Mouse (Mus musculus) heart, embryonic 15.5 days (tissue): ENCODE data around the gene Grip1. TPM values are rescaled to one million over a fixed set of nuclear protein-coding genes. Genes with fewer than 3 reads are reported as not detected.

Experiments used
- ATAC-seq: fragments of 200-750 bp; cut with Nextera tagmentation; replicated peaks from 2 replicates; pipeline ENCODE4 v1.8.0; 2017; ENCODE audit warnings: low read depth, moderate TSS enrichment; ENCODE audit not compliant: insufficient number of reproducible peaks, insufficient read depth, low FRiP score
- H3K27ac ChIP-seq: fragments of 300-500 bp; sonication (generic); 2 replicates; pipeline ENCODE4 v1.5.1; 2015; ENCODE audit warnings: mild to moderate bottlenecking, inconsistent platforms
- H3K27me3 ChIP-seq: fragments of 300-500 bp; sonication (generic); 2 replicates; pipeline ENCODE4 v1.6.1; 2015; ENCODE audit warnings: inconsistent platforms
- H3K36me3 ChIP-seq: fragments of 300-500 bp; sonication (generic); 2 replicates; pipeline ENCODE4 v1.6.1; 2015; ENCODE audit warnings: mild to moderate bottlenecking, inconsistent platforms
- H3K4me1 ChIP-seq: fragments of 300-500 bp; sonication (generic); replicated peaks from 2 replicates; pipeline ENCODE4 v1.6.1; 2015; ENCODE audit warnings: inconsistent platforms
- H3K4me2 ChIP-seq: fragments of 300-500 bp; sonication (generic); 2 replicates; pipeline ENCODE4 v1.6.1; 2015; ENCODE audit warnings: inconsistent platforms, mild to moderate bottlenecking, moderate library complexity
- H3K4me3 ChIP-seq: fragments of 300-500 bp; sonication (generic); 2 replicates; pipeline ENCODE4 v1.5.1; 2015; ENCODE audit warnings: mild to moderate bottlenecking, inconsistent platforms
- H3K9ac ChIP-seq: fragments of 300-500 bp; sonication (generic); 2 replicates; pipeline ENCODE4 v1.6.1; 2015; ENCODE audit warnings: mild to moderate bottlenecking, inconsistent platforms
- H3K9me3 ChIP-seq: fragments of 300-500 bp; sonication (generic); replicated peaks from 2 replicates; pipeline ENCODE4 v1.6.1; 2016; ENCODE audit warnings: inconsistent platforms
- WGBS: fragments of 180-500 bp; shearing (Covaris S2); methylation state at CpG from one replicate; pipeline ENCODE4 v1.1.7; 2015; ENCODE audit warnings: mixed read lengths; 5-methylcytosine and 5-hydroxymethylcytosine counted together
- polyA plus RNA-seq: library from polyadenylated mRNA; unstranded; fragments of >200 nt; fragmentation: Nextera tagmentation; extraction: Ambion mirVana; gene quantifications from 2 replicates; pipeline ENCODE4 v1.2.1, GENCODE M21; 2015

Gene Grip1
- polyA plus RNA-seq, 1 experiment from 2014 or later, result 1.5 TPM

DNA sequence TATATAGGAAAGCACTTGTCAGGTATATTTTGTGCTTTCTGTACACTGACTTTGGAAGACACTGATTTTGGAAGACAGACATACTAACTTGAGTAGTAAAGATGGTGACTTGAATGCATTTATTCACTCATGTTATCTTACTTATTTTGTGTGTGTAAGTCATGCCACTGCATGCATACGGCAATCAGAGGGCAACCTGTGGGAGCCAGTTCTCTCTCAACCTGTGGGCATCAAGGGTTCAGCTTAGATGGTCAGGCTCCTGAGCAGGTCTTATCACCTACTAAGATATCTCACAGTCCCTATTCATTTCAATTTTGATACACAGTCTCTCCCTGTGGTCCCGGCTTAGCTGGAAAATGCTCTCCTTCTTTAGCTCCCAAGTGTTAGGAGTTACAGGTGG lies 5.4 kb downstream of the Grip1 start:
- Histone ChIP-seq H3K36me3 (no peaks in the 10 kb centered on the region), H3K27me3 (no peaks in the 10 kb centered on the region), H3K4me3 (no peak overlapping the region), H3K4me2 (no peak overlapping the region), H3K27ac (no peak overlapping the region), H3K9me3 (no peaks in the 10 kb centered on the region), H3K4me1 (peaks cover 16% of the 10 kb centered on the region), H3K9ac (no peak overlapping the region)
- no peak for ATAC-seq
- WGBS, result 90% methylated on average over 2 of the region's 2 CpGs

DNA sequence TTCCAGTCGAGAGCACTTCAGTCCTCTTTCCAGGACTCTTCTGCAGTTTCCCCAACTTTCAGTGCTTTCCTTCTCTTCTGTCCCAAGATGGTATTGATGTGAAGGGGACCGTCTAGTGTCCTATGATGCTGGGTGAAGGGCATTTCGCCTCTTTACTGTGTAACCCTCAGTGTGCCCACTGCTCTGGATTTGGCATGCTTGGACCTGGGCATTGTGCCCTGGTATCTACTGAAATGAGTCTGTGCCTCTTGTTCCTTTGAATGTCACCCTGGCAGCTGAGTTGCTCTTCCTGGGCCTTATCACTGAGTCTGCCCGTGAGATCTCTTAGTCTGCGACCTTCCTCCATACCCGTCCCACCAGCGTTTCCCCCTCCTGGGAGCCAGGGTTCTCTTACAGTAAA lies 9.7 kb downstream of the Grip1 start:
- Histone ChIP-seq H3K4me3 (no peak overlapping the region), H3K27me3 (no peaks in the 10 kb centered on the region), H3K4me1 (peaks cover 4% of the 10 kb centered on the region; the same call in 1 of the 2 replicates), H3K36me3 (no peaks in the 10 kb centered on the region), H3K4me2 (no peak overlapping the region), H3K27ac (no peak overlapping the region), H3K9ac (no peak overlapping the region), H3K9me3 (no peaks in the 10 kb centered on the region)
- WGBS, result 43% methylated on average over 7 of the region's 7 CpGs
- ATAC-seq, result no peak

DNA sequence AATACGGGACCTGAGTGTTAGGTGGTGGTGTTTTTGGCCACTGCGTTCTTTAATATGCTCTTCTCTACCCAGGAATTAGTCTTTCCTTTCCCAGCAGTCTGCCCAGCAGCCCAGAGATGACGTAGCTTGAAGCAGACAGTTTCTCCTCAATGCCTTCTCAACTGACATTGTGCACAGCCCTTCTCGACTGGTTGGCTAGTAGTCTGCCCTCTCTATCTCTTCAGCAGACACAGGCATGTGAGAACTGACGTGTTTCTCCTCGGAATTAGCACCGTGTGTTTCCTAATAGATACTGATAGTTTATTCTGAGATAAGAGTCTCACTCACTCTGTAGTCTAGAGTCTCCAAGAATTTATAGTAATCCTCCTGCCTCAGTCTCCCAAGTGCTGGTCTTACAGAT lies 10.2 kb downstream of the Grip1 start:
- Histone ChIP-seq H3K36me3 (no peaks in the 10 kb centered on the region), H3K27ac (no peak overlapping the region), H3K27me3 (no peaks in the 10 kb centered on the region), H3K4me1 (peaks cover 4% of the 10 kb centered on the region; the same call in 1 of the 2 replicates), H3K4me2 (no peak overlapping the region), H3K4me3 (no peak overlapping the region), H3K9ac (no peak overlapping the region), H3K9me3 (no peaks in the 10 kb centered on the region)
- ATAC-seq, result 0 out of 2 replicates have a peak, but pooled peaks have one; percentile 22
- WGBS, result 25% methylated on average over 7 of the region's 7 CpGs

DNA sequence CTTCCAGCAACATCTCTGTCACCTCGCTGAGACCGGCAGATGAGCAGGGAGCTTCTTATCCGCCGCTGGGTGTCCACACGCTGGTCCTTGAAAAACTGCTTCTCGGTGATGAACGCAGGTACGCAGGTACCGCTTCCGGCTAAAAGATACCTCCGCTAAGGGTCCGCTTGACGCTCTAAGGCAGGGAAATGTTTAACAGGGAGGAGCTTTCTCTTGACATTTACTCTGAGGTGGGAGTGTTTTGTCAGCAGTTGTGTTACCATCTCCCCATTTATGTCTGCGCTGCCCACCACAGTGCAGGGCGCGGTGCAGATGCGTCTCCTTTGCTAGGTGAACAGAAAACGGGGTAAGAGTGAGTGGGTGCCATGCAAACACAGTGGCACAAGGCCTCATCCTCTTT lies 14.3 kb downstream of the Grip1 start:
- H3K9ac ChIP-seq, result no peak overlapping the region
- H3K4me1 ChIP-seq, result peaks cover 4% of the 10 kb centered on the region; the same call in 1 of the 2 replicates
- H3K4me2 ChIP-seq, result no peak overlapping the region
- no peak for ATAC-seq
- no peaks in the 10 kb centered on the region for H3K36me3 ChIP-seq
- no peaks in the 10 kb centered on the region for H3K9me3 ChIP-seq
- H3K27me3 ChIP-seq, result no peaks in the 10 kb centered on the region
- WGBS, result 88% methylated on average over 18 of the region's 18 CpGs
- no peak overlapping the region for H3K4me3 ChIP-seq
- no peak overlapping the region for H3K27ac ChIP-seq

DNA sequence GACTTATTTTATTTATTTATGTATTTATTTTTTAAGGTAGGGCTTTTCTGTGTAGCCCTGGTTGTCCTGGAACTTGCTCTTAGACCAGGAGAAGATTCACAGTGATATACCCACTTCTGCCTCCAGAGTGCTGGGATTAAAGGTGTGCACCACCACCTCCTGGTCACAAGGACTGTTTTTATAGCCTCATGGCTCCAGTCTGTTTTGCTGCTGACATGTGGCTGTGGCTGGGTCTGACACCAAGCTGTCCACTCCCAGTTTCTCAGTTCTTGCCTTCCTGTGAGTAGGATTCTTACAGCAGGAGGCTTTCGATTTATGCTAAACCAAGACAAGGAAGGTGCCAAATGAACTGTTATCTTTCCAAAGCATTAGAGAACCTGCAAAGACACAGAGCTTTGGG lies 16.5 kb downstream of the Grip1 start:
- WGBS, result 83% methylated on average over 1 of the region's 1 CpGs
- no peaks in the 10 kb centered on the region for H3K9me3 ChIP-seq
- H3K4me1 ChIP-seq, result no peaks in the 10 kb centered on the region
- H3K4me3 ChIP-seq, result no peak overlapping the region
- no peak overlapping the region for H3K4me2 ChIP-seq
- no peak overlapping the region for H3K9ac ChIP-seq
- no peaks in the 10 kb centered on the region for H3K27me3 ChIP-seq
- H3K27ac ChIP-seq, result no peak overlapping the region
- ATAC-seq, result no peak
- H3K36me3 ChIP-seq, result no peaks in the 10 kb centered on the region

DNA sequence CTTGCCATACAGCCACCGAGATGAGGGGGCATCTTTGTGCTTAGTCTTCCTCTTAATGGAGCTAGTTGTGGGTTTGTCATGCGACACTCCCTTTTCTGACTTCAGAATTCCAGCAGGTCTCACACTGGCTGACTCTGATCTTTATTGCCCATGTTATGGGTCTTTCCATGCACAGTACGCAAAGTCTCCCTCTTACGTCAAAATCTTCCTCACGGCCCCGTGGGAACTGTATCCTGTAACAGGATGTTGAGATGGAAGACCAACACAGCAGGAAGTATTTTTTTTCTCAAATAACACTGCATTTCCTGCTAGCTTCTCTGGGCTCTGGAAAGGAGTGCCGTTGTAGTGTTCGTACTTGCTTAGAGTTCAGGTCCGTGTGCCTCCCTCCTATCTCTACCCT lies 21.5 kb downstream of the Grip1 start:
- Histone ChIP-seq H3K9me3 (no peaks in the 10 kb centered on the region), H3K36me3 (no peaks in the 10 kb centered on the region), H3K4me2 (no peak overlapping the region), H3K4me3 (no peak overlapping the region), H3K27ac (no peak overlapping the region), H3K27me3 (no peaks in the 10 kb centered on the region), H3K4me1 (no peaks in the 10 kb centered on the region), H3K9ac (no peak overlapping the region)
- WGBS, result 64% methylated on average over 9 of the region's 9 CpGs
- ATAC-seq, result no peak

DNA sequence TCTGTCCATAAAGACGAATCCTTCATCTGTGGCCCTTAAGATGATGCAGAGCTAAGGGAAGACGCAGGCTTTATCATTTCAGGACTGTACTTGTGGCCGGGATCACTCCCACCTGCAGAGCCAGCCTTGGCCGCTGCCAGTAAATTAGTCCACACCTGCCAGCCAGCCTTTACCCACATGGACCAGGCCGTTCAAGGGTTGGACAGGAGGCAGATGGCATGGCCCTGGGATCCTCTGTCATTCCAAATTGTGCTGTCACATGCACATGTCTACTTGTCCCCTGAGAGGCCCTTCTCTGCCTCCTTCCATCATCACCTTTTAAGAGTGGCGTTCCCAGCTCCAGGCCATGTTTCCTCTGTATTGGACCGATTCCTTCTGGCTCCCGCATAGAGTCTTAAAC lies 24.0 kb downstream of the Grip1 start:
- Histone ChIP-seq H3K4me2 (no peak overlapping the region), H3K9me3 (no peaks in the 10 kb centered on the region), H3K27ac (no peak overlapping the region), H3K4me3 (no peak overlapping the region), H3K9ac (no peak overlapping the region), H3K27me3 (no peaks in the 10 kb centered on the region), H3K36me3 (no peaks in the 10 kb centered on the region), H3K4me1 (no peaks in the 10 kb centered on the region)
- no peak for ATAC-seq
- WGBS, result 74% methylated on average over 8 of the region's 8 CpGs

DNA sequence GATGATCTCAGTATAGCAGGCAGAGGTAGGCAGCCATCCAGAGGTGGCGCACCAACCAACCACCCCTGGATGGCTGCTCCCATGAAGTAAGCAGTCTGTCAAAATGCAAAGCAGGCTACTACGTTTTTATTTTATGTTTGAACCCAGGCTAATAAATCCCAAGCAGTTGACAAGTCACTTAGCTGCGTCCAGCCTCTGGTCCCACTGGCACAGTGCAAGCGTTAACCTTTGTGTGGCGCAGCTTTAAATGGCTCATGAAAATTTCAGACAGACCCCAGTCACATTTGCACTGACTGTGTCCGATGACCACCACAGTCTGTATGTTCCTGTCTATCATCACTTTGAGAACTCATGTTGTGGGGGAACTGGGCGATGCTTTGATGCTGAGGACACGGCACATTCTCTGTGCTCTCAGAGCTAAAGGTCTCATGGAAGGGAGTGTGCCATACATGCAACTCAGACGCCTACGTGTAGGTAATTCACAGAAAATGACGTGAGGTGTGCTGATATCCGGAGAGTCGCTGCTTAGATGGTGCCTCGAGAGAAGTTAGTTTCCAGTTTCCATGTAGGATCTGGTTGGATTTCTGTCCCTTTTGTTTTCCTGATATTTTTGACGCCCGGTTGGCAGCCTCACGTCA lies 29.6 kb downstream of the Grip1 start:
- Histone ChIP-seq H3K4me1 (no peaks in the 10 kb centered on the region), H3K27me3 (no peaks in the 10 kb centered on the region), H3K36me3 (no peaks in the 10 kb centered on the region), H3K9ac (no peak overlapping the region), H3K4me2 (no peak overlapping the region), H3K9me3 (no peaks in the 10 kb centered on the region), H3K27ac (no peak overlapping the region), H3K4me3 (no peak overlapping the region)
- ATAC-seq, result no peak
- WGBS, result 74% methylated on average over 17 of the region's 17 CpGs

DNA sequence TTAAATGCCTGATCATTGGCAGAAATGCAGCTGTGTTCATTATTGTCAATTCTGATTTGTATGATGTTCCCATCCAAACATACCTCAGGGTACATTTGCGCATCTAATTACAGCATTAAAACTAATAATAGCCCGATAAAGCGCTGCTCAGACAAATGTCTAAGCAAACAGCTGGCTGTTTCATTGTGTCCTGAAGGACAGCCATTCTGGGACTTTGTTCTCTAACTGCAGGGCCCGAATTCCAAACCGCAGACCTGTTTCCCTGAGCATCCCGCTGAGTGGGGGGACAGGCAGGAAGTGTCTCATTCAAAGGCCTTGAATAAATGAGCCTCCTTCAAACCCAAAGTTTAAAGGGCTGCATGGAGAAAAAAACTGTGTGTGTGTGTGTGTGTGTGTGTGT lies 30.1 kb downstream of the Grip1 start:
- H3K4me2 ChIP-seq, result no peak overlapping the region
- no peaks in the 10 kb centered on the region for H3K9me3 ChIP-seq
- ATAC-seq, result no peak
- no peaks in the 10 kb centered on the region for H3K4me1 ChIP-seq
- 44% methylated on average over 6 of the region's 6 CpGs for WGBS
- H3K4me3 ChIP-seq, result no peak overlapping the region
- no peak overlapping the region for H3K27ac ChIP-seq
- H3K9ac ChIP-seq, result no peak overlapping the region
- H3K27me3 ChIP-seq, result no peaks in the 10 kb centered on the region
- no peaks in the 10 kb centered on the region for H3K36me3 ChIP-seq

DNA sequence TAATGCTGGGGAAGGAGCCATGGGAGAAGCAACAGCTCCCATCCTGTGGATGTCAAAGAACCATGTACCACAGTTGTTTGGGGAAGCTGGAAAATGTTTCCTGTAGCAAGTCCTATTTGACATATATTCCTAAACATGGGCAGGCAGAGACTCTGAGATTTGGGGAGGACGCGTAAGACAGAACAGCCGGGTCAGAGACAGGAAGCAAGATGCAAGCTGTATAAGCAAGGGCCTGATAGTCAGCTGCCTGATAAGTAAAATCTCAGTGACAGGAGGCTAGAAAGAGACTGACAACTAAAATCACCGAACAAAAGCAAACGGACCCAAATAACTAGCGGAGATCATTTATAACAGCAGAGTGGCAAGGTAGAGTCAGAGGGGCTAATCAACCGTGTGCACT lies 33.3 kb downstream of the Grip1 start:
- no peaks in the 10 kb centered on the region for H3K36me3 ChIP-seq
- H3K4me2 ChIP-seq, result no peak overlapping the region
- no peak overlapping the region for H3K9ac ChIP-seq
- H3K4me3 ChIP-seq, result no peak overlapping the region
- no peaks in the 10 kb centered on the region for H3K27me3 ChIP-seq
- WGBS, result 65% methylated on average over 7 of the region's 7 CpGs
- ATAC-seq, result peak; percentile 55
- no peaks in the 10 kb centered on the region for H3K9me3 ChIP-seq
- no peak overlapping the region for H3K27ac ChIP-seq
- no peaks in the 10 kb centered on the region for H3K4me1 ChIP-seq

DNA sequence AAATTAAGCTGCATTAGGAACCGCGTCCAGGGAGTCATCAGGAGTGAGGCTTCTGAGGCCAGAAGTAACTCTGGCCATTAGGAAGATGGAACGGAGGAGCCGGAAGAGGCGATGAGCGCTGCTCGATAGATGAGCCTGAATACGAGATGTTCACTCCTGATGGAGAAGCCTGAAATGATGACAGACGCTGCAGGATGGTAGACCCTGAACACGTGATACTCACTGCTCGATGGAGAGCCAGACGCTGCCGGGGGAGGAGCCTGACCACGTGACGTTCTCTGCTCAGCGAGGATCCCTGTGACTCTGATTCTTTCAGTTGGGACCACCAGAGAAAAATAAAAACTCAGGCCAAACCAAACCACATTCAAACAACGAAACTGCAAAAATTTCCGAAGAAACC lies 37.2 kb downstream of the Grip1 start:
- no peak overlapping the region for H3K27ac ChIP-seq
- H3K4me2 ChIP-seq, result no peak overlapping the region
- H3K36me3 ChIP-seq, result no peaks in the 10 kb centered on the region
- no peak overlapping the region for H3K9ac ChIP-seq
- no peaks in the 10 kb centered on the region for H3K27me3 ChIP-seq
- H3K9me3 ChIP-seq, result no peaks in the 10 kb centered on the region
- no peaks in the 10 kb centered on the region for H3K4me1 ChIP-seq
- H3K4me3 ChIP-seq, result no peak overlapping the region
- WGBS, result 87% methylated on average over 18 of the region's 18 CpGs
- ATAC-seq, result no peak

DNA sequence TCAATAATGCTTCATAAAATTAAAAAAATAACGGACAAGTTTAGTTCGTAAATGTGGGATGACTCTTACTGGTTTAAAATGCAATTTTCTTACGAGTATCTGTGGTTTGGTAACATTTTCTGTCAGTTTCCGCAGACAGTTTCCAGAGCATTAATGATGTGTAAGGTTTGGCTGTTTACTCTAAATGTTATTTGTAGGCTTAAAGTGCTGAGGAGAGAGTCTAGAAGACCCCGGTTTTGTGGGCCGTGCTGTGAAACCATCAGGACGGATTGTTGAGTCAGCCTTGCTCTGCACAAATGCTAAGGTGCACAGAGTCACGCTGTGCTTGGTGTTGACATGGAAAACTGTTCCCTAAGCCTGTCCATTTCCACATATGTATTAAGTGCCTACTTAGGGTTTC lies 41.7 kb downstream of the Grip1 start:
- Histone ChIP-seq H3K4me1 (0 out of 2 replicates have a peak, but pooled peaks cover 4% of the 10 kb centered on the region), H3K36me3 (no peaks in the 10 kb centered on the region), H3K27me3 (no peaks in the 10 kb centered on the region), H3K9ac (no peak overlapping the region), H3K9me3 (no peaks in the 10 kb centered on the region), H3K4me3 (no peak overlapping the region), H3K4me2 (no peak overlapping the region), H3K27ac (no peak overlapping the region)
- 81% methylated on average over 8 of the region's 8 CpGs for WGBS
- ATAC-seq, result no peak
